Mouse (Mus musculus): ENCODE measurements around the gene Rassf2. TPM values are rescaled to one million over a fixed set of nuclear protein-coding genes. Genes with fewer than 3 reads are reported as not detected.

The Rassf2 gene
- polyA plus RNA-seq, 1 experiment, result 2.8 TPM

- TF ChIP-seq GATA1 (IDR thresholded peaks at IDR 0.05; ENCODE audit: borderline replicate concordance, low read length) (no peak), FLI1 (IDR thresholded peaks at IDR 0.05; ENCODE audit: low read length) (no peak)
- Histone ChIP-seq H3K27me3 (replicated peaks) (peaks cover 61% of the 10 kb centered on the region), H3K4me3 (replicated peaks) (no peak overlapping the region), H3K4me1 (peaks cover 66% of the 10 kb centered on the region), H3K9me3 (no peaks in the 10 kb centered on the region), H3K36me3 (replicated peaks; ENCODE audit: low read length) (no peaks in the 10 kb centered on the region)
These were observed 6.0 kb downstream of the Rassf2 start for GRCm38 (mm10) chr2:132024028-132024427.

- Histone ChIP-seq H3K4me1 (peaks cover 67% of the 10 kb centered on the region), H3K4me3 (replicated peaks) (no peak overlapping the region), H3K36me3 (replicated peaks; ENCODE audit: low read length) (no peaks in the 10 kb centered on the region), H3K9me3 (no peaks in the 10 kb centered on the region), H3K27me3 (replicated peaks) (peaks cover 55% of the 10 kb centered on the region)
- TF ChIP-seq GATA1 (IDR thresholded peaks at IDR 0.05; ENCODE audit: borderline replicate concordance, low read length), result no peak
- TF ChIP-seq FLI1 (IDR thresholded peaks at IDR 0.05; ENCODE audit: low read length), result no peak
These were observed 7.4 kb downstream of the Rassf2 start for GRCm38 (mm10) chr2:132022621-132023020.

- Histone ChIP-seq H3K9me3 (no peaks in the 10 kb centered on the region), H3K4me3 (replicated peaks) (no peak overlapping the region), H3K27me3 (replicated peaks) (peaks cover 50% of the 10 kb centered on the region), H3K4me1 (peaks cover 67% of the 10 kb centered on the region), H3K36me3 (replicated peaks; ENCODE audit: low read length) (no peaks in the 10 kb centered on the region)
- no peak for TF ChIP-seq GATA1 (IDR thresholded peaks at IDR 0.05; ENCODE audit: borderline replicate concordance, low read length)
- no peak for TF ChIP-seq FLI1 (IDR thresholded peaks at IDR 0.05; ENCODE audit: low read length)
These were observed 8.4 kb downstream of the Rassf2 start for GRCm38 (mm10) chr2:132021616-132022015.

- no peaks in the 10 kb centered on the region for H3K9me3 ChIP-seq
- TF ChIP-seq FLI1 (IDR thresholded peaks at IDR 0.05; ENCODE audit: low read length), result no peak
- TF ChIP-seq GATA1 (IDR thresholded peaks at IDR 0.05; ENCODE audit: borderline replicate concordance, low read length), result no peak
- H3K27me3 ChIP-seq (replicated peaks), result peaks cover 45% of the 10 kb centered on the region
- H3K4me1 ChIP-seq, result peaks cover 67% of the 10 kb centered on the region
- no peaks in the 10 kb centered on the region for H3K36me3 ChIP-seq (replicated peaks; ENCODE audit: low read length)
- peak overlapping the region; percentile 57 for H3K4me3 ChIP-seq (replicated peaks)
These were observed 9.0 kb downstream of the Rassf2 start for GRCm38 (mm10) chr2:132020991-132021541.

GRCm38 (mm10) chr2:132020420-132020819 is 9.6 kb downstream of the Rassf2 start:
- H3K36me3 ChIP-seq (replicated peaks; ENCODE audit: low read length), result no peaks in the 10 kb centered on the region
- no peaks in the 10 kb centered on the region for H3K9me3 ChIP-seq
- H3K4me3 ChIP-seq (replicated peaks), result peak overlapping the region; percentile 62
- peaks cover 38% of the 10 kb centered on the region for H3K27me3 ChIP-seq (replicated peaks)
- TF ChIP-seq FLI1 (IDR thresholded peaks at IDR 0.05; ENCODE audit: low read length) (no peak), GATA1 (IDR thresholded peaks at IDR 0.05; ENCODE audit: borderline replicate concordance, low read length) (no peak)
- H3K4me1 ChIP-seq, result peaks cover 67% of the 10 kb centered on the region

GRCm38 (mm10) chr2:132019372-132019811 is 10.7 kb downstream of the Rassf2 start:
- Histone ChIP-seq H3K36me3 (replicated peaks; ENCODE audit: low read length) (no peaks in the 10 kb centered on the region), H3K27me3 (replicated peaks) (peaks cover 41% of the 10 kb centered on the region), H3K9me3 (no peaks in the 10 kb centered on the region), H3K4me3 (replicated peaks) (peak overlapping the region; percentile 76), H3K4me1 (peaks cover 66% of the 10 kb centered on the region)
- TF ChIP-seq GATA1 (IDR thresholded peaks at IDR 0.05; ENCODE audit: borderline replicate concordance, low read length) (no peak), FLI1 (IDR thresholded peaks at IDR 0.05; ENCODE audit: low read length) (no peak)

GRCm38 (mm10) chr2:132018156-132018555 is 11.9 kb downstream of the Rassf2 start:
- TF ChIP-seq FLI1 (IDR thresholded peaks at IDR 0.05; ENCODE audit: low read length), result no peak
- no peak for TF ChIP-seq GATA1 (IDR thresholded peaks at IDR 0.05; ENCODE audit: borderline replicate concordance, low read length)
- Histone ChIP-seq H3K27me3 (replicated peaks) (peaks cover 35% of the 10 kb centered on the region), H3K4me1 (peaks cover 72% of the 10 kb centered on the region), H3K4me3 (replicated peaks) (peak overlapping the region; percentile 21), H3K36me3 (replicated peaks; ENCODE audit: low read length) (no peaks in the 10 kb centered on the region), H3K9me3 (no peaks in the 10 kb centered on the region)

GRCm38 (mm10) chr2:132017611-132018010 is 12.4 kb downstream of the Rassf2 start:
- H3K27me3 ChIP-seq (replicated peaks), result peaks cover 30% of the 10 kb centered on the region
- H3K4me1 ChIP-seq, result peaks cover 68% of the 10 kb centered on the region
- peak overlapping the region; percentile 11 for H3K4me3 ChIP-seq (replicated peaks)
- no peaks in the 10 kb centered on the region for H3K9me3 ChIP-seq
- no peak for TF ChIP-seq FLI1 (IDR thresholded peaks at IDR 0.05; ENCODE audit: low read length)
- H3K36me3 ChIP-seq (replicated peaks; ENCODE audit: low read length), result no peaks in the 10 kb centered on the region

- H3K27me3 ChIP-seq (replicated peaks), result peaks cover 22% of the 10 kb centered on the region
- no peaks in the 10 kb centered on the region for H3K9me3 ChIP-seq
- TF ChIP-seq GATA1 (IDR thresholded peaks at IDR 0.05; ENCODE audit: borderline replicate concordance, low read length) (no peak), FLI1 (IDR thresholded peaks at IDR 0.05; ENCODE audit: low read length) (no peak)
- no peak overlapping the region for H3K4me3 ChIP-seq (replicated peaks)
- H3K36me3 ChIP-seq (replicated peaks; ENCODE audit: low read length), result peaks cover 4% of the 10 kb centered on the region
- peaks cover 52% of the 10 kb centered on the region for H3K4me1 ChIP-seq
These were observed 14.0 kb downstream of the Rassf2 start for GRCm38 (mm10) chr2:132016034-132016433.

GRCm38 (mm10) chr2:132013152-132013551 is 16.9 kb downstream of the Rassf2 start:
- TF ChIP-seq GATA1 (IDR thresholded peaks at IDR 0.05; ENCODE audit: borderline replicate concordance, low read length) (no peak), FLI1 (IDR thresholded peaks at IDR 0.05; ENCODE audit: low read length) (no peak)
- H3K9me3 ChIP-seq, result no peaks in the 10 kb centered on the region
- H3K4me3 ChIP-seq (replicated peaks), result no peak overlapping the region
- H3K27me3 ChIP-seq (replicated peaks), result peaks cover 20% of the 10 kb centered on the region
- peaks cover 24% of the 10 kb centered on the region for H3K4me1 ChIP-seq
- H3K36me3 ChIP-seq (replicated peaks; ENCODE audit: low read length), result peaks cover 4% of the 10 kb centered on the region

All from megakaryocyte, embryonic 14.5 days (primary cell).